Mouse (Mus musculus) frontal cortex, postnatal 14 days (tissue): ENCODE results near the gene Tdg.
A peak's percentile ranks its signal among the peaks of the same experiment; 100 is the strongest.

Experiments used
- DNase-seq, 2 experiments: peaks; one replicate each; pipeline ENCODE4 v3.0.0; 2022; ENCODE audit warnings: low spot score in 2 of 2

Gene Tdg

DNA sequence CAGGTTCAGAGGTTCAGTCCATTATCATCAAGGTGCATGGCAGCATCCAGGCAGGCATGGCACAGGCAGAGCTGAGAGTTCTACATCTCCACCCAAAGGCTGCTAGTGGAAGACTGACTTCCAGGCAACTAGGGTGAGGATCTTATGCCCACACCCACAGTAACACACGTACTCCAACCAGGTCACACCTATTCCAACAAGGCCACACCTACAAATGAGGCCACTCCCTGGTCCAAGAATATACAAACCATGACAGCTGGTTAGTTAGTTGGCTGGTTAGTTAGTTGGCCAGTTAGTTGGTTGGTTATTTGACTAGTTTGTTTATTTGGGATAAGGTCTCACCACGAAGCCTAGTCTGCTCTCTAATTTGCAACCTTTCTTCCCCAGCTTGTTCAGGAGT lies 33.7 kb downstream of the Tdg start:
- DNase-seq: no peak

DNA sequence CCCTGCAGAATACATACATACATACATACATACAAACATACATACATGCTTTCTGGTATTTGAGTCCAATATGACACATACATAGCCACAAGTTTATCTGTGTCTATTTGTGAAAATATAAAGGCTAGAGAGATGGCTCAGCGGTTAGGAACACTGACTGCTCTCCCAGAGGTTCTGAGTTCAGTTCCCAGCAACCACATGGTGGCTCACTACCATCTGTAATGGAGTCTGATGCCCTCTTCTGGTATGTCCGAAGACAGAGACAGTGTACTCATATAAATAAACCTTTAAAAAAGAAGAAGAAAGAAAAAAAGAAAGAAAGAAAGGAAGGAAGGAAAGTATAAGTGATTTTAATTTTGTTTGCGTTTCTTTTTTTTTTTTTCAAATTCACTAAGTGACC lies 36.3 kb downstream of the Tdg start:
- no peak for DNase-seq

DNA sequence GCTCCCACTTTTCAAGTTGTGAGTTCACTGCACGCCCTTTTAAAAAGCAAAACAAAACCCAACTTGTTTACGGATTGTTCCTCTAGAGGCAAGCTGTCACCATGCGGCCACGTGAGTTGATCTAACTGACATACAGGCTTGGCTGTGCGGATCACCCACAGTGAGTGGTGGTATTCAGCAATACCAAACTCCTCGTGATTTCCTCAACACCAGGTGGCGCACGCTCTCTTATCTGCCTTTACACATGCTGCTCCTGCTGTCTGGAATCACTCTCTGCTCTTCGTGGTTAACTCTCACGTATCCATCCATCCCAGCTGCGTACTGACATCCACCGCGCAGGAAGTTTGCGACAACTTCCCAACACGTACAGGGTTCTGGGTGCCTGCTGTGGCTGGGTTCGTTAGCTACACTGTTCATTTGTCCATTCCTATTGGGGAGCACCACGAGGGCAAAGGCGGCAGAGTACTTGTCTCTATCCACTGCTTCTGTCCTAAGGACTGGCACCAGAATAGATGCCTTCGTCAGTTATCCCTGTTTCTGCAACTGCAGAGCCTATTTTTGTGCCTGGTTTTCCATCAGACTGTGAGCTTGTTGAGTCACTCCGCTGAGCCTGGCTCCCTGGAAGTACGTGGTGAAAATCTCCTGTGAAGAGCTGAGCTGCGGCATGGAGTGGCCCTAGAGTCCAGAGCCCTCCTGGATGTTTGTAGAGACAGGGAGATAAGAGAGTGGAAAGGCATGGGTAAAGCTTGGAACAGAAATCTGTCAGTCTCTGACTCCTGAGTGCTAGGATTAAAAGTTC lies 37.0 kb downstream of the Tdg start:
- DNase-seq: peak; percentile 78 to 89

DNA sequence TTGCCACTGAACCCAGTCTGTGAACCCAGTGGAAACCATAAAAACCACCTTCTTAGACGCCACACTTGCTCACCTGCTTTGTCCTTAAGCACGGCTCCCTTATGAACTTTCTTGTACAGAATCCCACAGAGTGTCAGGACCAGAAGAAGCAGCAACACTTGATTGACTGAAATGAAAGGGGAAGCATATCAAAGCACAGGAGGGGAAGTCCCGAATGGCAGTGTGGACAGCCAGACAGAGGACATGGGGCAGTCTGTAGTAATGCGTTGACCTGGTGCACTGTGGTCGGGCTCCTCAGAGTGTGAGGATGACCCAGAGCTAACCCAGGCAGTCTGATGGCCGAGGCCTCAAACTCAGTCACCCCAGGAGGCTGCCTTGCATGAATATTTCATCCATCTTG lies 40.6 kb downstream of the Tdg start:
- DNase-seq: no peak

DNA sequence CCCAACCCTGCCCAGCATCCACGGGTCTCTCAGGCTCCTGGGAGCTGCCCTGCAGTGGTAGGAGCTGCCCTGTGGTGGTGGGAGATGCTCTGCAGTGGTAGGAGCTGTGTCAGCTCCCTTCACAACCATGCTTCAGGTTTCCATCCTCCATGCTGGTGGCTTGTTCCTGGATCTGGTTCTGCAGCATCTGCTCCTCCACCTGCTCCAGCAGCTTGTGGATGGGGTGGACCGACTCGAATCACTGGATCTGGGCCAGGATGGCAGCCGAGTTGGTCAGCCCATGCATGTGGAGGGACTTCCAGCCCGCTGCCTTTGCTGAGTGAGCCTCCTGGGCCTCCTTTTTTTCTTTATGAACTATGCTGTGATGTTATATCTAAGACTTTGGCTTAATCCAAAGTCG lies 47.3 kb downstream of the Tdg start:
- no peak for DNase-seq

DNA sequence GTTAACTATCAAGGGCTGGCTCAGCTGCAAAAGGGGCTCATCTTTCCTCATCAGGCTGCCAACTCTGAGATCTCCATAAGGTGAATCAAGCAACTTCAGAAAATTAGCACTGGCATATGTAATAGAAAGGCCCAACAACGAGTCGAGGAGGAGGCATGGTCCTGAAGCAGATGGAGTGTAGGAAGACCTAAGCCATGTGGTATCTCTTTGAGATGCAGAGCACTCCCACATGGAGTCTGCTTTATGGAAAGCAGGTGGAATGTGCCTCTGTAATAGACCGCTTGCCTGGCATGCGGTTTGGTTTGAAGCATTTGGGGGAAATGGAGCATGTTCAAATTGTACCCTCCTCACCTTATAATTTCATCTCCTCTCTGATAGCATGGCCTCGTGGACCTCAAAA lies 51.1 kb downstream of the Tdg start:
- DNase-seq: peak in 1 of 2 experiments; percentile 28

DNA sequence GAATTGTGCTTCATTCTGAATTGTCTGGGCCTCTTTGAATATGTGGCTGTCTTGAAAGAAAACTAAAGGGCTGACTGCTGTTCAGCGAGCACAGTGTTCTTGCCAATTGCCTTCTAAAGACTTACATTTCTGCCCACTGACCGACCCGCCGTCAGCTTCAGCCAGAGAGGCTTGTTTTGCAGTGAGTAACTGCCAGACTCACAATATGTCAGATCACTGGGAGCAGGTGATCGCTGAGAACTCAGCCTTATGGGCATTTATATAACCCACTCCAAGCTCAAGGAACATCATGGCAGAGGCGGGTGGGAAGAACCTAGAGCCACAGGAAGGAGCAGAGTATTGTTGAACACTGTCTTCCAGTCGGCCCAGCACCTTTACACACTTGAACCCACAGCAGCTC lies 52.0 kb downstream of the Tdg start:
- no peak for DNase-seq

DNA sequence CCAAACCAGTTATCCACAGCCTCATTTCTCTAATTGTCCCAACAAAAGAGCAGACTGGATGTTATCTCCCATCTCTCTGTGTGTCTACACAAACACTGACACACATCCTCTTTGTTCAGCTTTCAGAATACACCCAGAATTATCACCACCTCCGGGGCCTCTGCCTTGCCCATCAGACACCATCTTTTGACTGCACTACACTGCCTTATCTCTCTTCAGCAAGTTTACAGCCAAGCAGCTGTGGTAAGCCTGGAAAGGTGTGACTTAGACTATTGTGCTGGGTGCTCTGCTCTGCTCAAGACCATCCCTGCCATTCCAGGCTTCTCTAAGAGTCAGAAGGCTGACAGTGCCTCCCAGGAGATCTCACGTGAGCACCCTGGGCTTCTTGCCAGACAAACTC lies 55.8 kb downstream of the Tdg start:
- DNase-seq: no peak

DNA sequence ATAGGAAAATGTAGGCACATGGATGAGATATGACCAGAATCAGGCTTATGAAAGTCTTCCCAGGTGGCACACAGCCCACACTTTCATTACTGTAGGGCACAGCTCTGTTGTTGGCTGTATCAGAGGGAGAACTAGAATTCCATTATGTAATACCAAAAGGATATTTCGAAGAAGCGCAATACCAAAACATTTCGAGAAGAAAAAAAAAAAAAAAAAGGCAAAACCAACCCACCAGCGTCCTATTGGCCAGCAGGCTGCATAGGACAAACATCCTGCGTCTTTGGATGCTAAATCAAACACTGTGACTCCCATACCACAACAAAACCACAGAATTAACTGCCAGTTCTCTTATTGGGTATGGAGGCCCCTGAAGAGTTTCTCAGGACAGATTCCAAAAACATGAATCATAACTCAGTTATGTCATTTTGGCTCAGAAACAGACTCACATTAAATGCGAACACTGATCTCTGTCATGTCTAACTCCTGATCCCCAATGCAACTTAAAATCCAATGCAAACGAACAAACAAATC lies 60.1 kb downstream of the Tdg start:
- no peak for DNase-seq

DNA sequence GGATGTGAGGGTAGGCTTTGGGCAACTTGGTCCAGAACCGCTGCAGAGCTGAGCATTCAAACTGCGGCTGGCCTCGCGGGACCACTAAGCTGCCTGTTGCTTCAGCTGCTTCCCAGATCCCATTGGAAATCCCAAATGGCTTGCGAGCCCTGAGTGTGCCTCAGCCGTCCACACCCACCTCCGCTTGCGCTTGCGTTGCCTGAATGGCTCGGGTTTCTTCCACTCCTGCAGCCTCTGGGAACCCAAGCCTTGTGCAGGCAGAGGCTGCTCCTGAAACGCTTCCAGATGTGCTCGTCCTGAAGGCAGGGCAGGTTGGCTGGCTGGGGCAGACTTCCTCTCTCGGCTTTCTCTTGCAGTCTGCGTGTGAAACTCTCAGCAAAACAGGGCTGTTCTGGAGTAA lies 60.9 kb downstream of the Tdg start, which contains the start of gene Glt8d2:
TSS of gene Glt8d2 (minus strand) at position 157 of the 400 bp plus-strand sequence.
- peak; percentile 23 to 26 for DNase-seq

DNA sequence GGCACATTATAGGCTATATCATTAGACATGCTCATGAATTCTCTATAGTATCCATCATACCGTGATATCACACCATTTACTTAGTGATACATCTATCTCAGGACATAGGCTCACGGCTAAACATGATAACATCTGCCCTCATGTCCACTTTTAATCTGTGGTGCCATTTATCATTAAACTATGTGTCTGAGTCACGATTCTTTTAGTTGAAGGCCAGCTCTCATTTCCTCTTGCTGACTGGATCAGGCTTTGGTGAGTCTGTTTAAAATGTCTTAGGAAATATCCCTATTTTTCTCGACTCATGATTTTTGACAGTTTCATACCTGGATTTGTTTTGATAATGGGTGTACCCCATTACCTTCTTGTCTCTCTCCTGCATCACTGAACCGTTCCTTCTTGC lies 66.3 kb downstream of the Tdg start, which contains the start of gene Hcfc2:
TSS of gene Hcfc2 (plus strand) at position 205 of the 400 bp plus-strand sequence.
- no peak for DNase-seq

DNA sequence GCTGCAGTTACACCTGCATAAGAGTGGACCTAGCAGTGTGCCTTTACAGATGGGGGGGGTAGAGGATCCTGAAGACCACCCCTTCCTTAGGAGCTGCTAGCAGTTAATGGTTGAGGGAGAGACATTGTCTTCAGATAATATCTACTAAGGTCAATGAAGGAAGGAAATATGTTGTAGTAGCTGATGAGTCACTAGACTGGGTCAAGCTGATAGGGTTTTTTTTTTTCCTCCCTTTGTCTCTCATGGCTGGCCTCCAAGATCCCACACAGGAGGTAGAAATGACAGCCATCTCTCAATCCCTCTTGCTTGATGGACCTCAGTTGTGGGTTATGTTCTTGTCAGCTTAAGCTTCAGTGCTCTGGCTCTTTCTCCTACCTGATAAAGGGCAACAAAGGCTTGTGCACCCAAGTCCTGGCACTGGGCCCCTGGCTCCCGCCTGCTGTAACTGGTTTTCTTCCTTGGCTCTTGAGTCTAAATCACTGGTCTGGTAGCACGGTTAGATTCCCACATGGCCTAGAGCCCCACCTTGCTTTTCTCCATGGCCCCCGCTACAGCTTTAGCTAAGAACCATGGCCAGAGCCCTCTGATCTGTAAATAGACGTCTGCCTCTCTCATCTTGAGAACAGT lies 66.9 kb downstream of the Tdg start:
- no peak for DNase-seq

DNA sequence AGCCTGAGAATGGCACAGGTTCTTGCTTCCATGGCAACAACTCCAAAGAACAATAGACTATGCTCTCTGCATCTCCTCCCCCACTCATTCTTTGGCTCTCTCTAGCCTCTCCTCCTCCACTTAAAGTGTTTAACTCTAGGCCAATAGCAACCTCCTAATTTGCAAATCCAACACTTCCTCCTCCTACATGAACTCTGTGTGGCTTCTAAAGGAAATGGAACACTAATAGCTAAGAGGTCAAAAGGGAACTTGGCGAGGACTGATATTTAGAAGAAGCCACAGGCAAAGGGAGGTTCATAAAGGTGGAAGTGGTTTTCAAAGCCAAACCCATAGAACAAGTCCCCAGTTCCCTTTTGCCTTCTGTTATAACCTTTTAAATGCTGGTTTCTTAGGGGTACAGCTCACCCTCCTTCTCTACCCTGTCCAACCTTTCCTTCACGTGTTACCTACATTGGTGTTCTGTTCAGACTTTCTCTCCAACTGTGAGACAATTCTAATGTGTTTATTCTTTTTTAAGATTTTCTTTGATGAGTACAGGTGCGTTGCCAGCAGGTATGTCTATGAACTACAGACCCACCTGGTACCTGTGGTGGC lies 67.8 kb downstream of the Tdg start:
- no peak for DNase-seq

DNA sequence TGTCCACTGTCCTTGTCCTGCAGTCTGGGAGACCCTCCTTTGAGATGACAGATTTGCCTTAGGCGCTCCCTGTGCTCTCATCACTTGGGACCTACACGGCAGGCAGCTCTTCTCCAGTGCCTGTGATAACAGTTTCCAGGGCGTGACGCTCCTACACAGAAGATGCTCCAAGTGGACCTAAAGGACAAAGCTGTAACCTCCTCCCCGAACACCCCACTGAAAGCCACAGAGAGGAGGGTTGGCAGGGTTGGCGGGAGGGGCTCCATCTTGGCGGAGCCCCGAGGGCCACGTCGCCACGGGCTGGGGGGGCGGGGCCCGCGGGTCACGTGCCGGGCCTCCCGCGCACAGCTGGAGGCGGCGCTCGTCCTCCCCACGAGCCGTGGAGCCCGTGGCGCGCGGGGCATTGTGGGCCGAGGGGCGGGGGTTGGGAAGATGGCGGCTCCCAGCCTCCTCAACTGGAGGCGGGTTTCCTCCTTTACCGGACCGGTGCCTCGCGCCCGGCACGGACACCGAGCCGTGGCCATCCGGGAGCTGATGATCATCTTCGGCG lies 69.2 kb downstream of the Tdg start:
- peak; percentile 69 to 80 for DNase-seq

DNA sequence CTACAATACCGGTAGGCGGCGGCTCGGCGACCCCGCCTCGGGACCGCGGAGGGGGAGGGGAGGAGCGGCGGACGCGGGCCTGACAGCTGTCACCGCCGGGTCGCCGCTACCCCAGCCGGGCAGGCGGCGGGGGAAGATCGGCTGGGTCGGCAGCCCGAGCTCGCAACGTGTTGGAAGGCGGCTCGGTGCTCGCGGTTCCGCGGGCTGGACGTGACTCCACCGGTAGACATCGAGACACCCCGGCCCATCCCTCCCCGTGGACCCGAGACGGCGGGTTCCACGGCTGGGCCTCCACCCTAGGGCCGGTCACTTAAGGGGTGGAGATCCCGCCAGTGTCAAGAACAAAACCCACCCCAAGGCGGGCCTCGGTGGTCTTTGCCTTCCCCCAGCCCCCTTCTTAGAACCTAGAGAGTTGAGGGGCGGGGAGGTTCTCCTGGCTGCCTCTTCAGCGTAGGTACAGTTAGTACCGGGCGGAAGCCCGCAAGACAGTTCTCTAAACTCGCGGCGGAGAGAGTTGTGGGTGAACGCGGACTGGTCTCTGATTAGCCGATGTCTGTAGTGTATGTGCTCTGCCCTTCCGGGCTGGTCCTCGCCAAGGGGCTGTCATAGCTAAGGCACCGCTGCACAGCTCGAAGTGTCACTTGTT lies 69.8 kb downstream of the Tdg start:
- no peak for DNase-seq
